In genomic region chr5:12674134-12674533, GRCm38 (mm10) we compare ENCODE assay signal across 23 mouse cellular contexts.
"Had no signal": no experiment of that assay in that cellular context is flagged by ENCODE, and none has a peak within 500 bp of the region (broad histone marks: within the 10 kb centered on the region; RNA-seq: fewer than 3 reads in every experiment).

No protein-coding gene starts in this region.

- H3K4me3 ChIP-seq: limb, embryonic 10.5 days; limb, embryonic 12.5 days; limb, embryonic 13.5 days; limb, embryonic 15.5 days; liver, embryonic 12.5 days; liver, embryonic 13.5 days; liver, embryonic 15.5 days; lung, embryonic 15.5 days; megakaryocyte, embryonic 14.5 days; midbrain, embryonic 10.5 days; midbrain, embryonic 12.5 days; midbrain, embryonic 13.5 days; midbrain, embryonic 15.5 days; myocyte; neural tube, embryonic 12.5 days had no signal

- H3K9me3 ChIP-seq: limb, embryonic 10.5 days; limb, embryonic 12.5 days; limb, embryonic 13.5 days; limb, embryonic 15.5 days; liver, embryonic 12.5 days; liver, embryonic 13.5 days; liver, embryonic 15.5 days; lung, embryonic 15.5 days; midbrain, embryonic 10.5 days; midbrain, embryonic 12.5 days; midbrain, embryonic 13.5 days; midbrain, embryonic 15.5 days; neural tube, embryonic 12.5 days had no signal

- ATAC-seq: liver, embryonic 12.5 days; liver, postnatal 0 days; lung, postnatal 0 days; midbrain, embryonic 13.5 days; midbrain, embryonic 15.5 days; midbrain, embryonic 16.5 days had no signal

- H3K27me3 ChIP-seq: limb, embryonic 12.5 days; limb, embryonic 13.5 days; limb, embryonic 15.5 days; liver, embryonic 12.5 days; liver, embryonic 13.5 days; liver, embryonic 15.5 days; lung, embryonic 15.5 days; megakaryocyte, embryonic 14.5 days; midbrain, embryonic 12.5 days; midbrain, embryonic 13.5 days; midbrain, embryonic 15.5 days; neural tube, embryonic 12.5 days had no signal

- H3K4me1 ChIP-seq: limb, embryonic 12.5 days; limb, embryonic 15.5 days; liver, embryonic 12.5 days; liver, embryonic 13.5 days; liver, embryonic 15.5 days; lung, embryonic 15.5 days; megakaryocyte, embryonic 14.5 days; midbrain, embryonic 10.5 days; midbrain, embryonic 12.5 days; midbrain, embryonic 13.5 days; midbrain, embryonic 15.5 days; neural tube, embryonic 12.5 days had no signal

- H3K36me3 ChIP-seq: limb, embryonic 10.5 days; limb, embryonic 12.5 days; limb, embryonic 13.5 days; limb, embryonic 15.5 days; liver, embryonic 12.5 days; liver, embryonic 13.5 days; liver, embryonic 15.5 days; lung, embryonic 15.5 days; midbrain, embryonic 10.5 days; midbrain, embryonic 12.5 days; midbrain, embryonic 13.5 days; midbrain, embryonic 15.5 days; neural tube, embryonic 12.5 days had no signal

- H3K27ac ChIP-seq: limb, embryonic 10.5 days; limb, embryonic 12.5 days; limb, embryonic 13.5 days; limb, embryonic 15.5 days; liver, embryonic 12.5 days; liver, embryonic 13.5 days; liver, embryonic 14.5 days; liver, embryonic 15.5 days; lung, embryonic 15.5 days; macrophage; midbrain, embryonic 10.5 days; midbrain, embryonic 12.5 days; midbrain, embryonic 13.5 days; midbrain, embryonic 15.5 days; neural tube, embryonic 12.5 days had no signal

- H3K4me2 ChIP-seq: limb, embryonic 12.5 days; limb, embryonic 13.5 days; limb, embryonic 15.5 days; liver, embryonic 11.5 days; liver, embryonic 12.5 days; liver, embryonic 13.5 days; liver, embryonic 15.5 days; lung, embryonic 14.5 days; lung, embryonic 15.5 days; midbrain, embryonic 11.5 days; midbrain, embryonic 12.5 days; midbrain, embryonic 13.5 days; midbrain, embryonic 15.5 days; neural tube, embryonic 12.5 days had no signal

- H3K9ac ChIP-seq: limb, embryonic 12.5 days; limb, embryonic 13.5 days; limb, embryonic 15.5 days; liver, embryonic 12.5 days; liver, embryonic 13.5 days; liver, embryonic 14.5 days; liver, embryonic 15.5 days; liver, postnatal 0 days; lung, embryonic 14.5 days; lung, embryonic 15.5 days; midbrain, embryonic 12.5 days; midbrain, embryonic 13.5 days; midbrain, embryonic 15.5 days; neural tube, embryonic 12.5 days had no signal
